Mouse (Mus musculus) cerebellum, adult (tissue): Measurements from ENCODE around the gene Gm6268.

Source experiments
- ATAC-seq: cut with Nextera tagmentation; 2 replicates; pipeline ENCODE4 v1.9.2; 2017; ENCODE audit warnings: mild to moderate bottlenecking, moderate library complexity, mixed read lengths; ENCODE audit not compliant: insufficient number of reproducible peaks, low FRiP score, low TSS enrichment

Gm6268 gene

DNA sequence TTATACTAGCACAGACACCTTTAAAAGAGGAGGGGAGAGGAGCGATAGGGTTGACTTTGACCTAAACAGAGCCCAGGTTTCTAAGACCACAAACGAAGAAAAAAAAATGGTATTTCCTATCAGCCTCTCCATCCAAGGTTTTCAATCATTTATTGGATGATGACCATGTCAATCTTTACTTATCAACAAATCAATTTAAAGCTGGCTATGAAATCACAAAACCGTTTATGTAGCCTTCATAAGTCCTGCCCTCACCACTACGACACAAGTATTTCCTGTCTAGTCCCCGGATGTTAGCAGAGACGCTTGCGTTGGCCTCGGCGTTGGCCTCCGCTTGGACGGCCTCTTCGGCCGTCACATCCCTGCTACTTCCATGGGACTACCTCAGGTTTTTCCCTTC, at the start of gene Gm6268:
Gm6268 (plus strand) TSS at position 301 of the 400 bp plus-strand sequence.
- ATAC-seq: no peak

DNA sequence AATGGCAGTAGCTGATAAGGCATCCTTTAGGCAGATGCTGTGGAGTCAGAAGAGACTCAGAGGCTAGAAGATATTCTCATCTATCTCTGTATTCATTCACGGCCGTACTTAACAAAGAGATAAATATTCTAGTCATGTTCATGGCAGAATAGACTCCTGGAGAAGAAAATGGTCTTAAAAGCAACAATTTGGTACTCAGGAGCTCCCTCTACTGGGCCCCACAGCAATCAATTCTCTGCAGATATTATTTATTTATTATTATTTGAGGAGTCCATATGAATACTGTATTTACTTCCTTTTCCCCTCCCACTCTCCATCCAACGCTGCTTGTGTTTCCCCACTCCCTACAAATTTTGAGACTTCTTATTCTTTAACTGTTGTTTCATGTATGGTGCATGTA, 48.6 kb upstream of the Gm6268 start:
- ATAC-seq: no peak

DNA sequence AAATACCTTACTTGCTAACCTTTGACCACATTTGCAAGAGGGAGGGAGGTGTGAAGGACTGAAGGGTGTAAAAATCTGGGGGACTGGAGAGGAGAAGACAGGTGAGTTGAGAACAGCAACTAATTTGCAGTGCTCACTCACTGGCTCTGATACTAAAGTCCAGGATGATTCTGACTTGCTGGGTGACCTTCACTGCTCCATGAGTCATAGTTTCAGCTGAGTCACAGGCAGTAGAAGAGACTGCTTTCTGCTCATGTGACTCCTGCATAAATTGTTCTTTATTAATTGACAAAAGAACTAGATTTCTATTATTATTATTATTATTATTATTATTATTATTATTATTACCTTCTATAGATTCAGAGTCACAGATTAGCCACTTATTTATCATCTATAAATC, 15.7 kb upstream of the Gm6268 start:
- no peak for ATAC-seq

DNA sequence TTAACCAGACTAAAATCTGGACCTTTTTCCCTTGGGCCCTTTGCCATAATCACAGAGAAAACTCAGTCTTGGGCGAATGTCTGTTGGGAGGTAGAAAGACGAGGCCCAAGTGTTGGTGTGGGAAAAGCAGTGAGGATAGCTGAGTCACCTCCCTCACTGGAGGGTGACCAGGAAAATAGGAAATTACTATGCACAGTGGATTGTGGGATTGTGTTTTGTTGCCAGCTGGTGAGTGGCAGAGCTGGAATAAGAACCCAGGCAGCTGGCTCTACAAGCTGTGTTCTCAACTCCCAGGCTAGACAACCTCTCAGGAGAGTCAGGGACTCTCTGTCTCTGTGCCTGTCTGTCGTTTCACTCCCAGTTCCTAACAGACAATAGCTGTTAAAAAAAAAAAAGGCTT, 11.1 kb upstream of the Gm6268 start:
- ATAC-seq: no peak

DNA sequence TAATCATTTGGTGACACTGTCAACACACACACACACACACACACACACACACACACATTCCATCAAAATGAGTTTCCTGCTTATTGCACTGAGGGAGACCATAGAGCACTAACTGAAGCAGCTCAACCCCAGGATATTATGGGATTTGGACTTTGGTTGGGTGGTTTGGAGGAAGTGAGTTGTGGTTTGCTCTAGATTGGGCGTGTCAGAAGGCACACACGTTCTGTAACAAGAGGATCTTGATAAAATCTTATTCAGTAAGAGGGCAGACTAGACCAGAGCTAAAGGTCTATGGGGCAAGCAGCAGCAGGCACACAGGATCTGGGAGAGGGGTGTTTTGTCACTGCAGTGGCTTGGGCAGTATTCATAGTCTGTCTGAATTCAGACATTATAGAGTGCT, 10.6 kb upstream of the Gm6268 start:
- no peak for ATAC-seq

DNA sequence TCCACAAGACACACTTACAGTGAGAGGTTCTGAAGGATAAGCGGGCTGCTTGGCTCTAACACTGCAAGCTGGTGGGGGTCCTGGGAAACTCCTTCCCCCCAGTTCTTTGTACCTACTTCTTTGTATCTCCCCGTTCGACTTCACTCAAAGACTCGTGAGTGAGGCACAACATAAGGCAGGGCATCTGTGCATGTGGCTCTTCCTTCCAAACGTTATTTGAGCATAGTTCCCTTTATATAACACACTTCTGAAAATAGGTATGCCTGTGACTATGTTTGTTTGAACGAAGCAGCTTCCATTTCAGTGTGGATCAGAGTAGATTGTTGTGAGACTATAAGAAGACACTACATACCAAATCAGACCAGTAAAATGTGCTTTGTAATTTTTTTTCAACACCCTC, 8.4 kb upstream of the Gm6268 start:
- ATAC-seq: no peak

DNA sequence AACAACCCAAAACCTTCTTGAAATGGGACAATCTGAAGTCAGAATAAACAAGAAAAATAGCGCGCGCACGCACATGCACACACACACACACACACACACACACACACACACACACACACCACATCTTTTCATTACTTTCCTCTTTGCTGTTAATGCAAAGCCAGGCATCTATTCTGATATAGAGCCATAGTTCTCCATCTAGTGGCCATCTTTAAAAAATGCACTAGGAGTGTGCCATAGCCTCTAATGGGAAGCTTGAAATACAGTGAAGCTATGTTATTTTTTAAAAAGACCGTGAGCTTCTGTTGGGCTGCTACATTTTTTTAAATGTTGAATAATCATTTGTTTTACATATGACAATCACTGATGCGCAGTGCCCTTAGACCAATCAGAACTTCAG, 7.8 kb upstream of the Gm6268 start:
- ATAC-seq: no peak; the same call in 1 of the 2 replicates

DNA sequence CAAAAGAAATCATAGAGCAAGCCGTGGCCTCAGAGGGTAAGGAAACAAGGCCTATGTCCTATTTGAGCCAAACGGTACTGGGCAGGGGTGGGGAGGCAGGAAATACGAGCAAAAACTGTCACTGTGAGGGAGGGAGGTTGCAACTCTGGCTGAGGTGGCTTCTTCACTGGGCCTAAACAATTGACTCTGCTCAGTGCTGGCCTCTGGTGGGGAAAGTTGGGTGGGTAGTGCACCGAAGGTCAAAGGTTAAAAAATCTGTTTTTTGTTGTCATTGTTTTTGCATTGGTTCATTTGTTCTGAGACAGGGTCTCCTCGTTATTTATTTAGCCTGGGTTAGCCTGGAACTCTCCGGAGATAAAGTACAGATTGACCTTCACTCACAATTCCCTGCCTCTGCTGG, 1.2 kb downstream of the Gm6268 start:
- ATAC-seq: no peak

DNA sequence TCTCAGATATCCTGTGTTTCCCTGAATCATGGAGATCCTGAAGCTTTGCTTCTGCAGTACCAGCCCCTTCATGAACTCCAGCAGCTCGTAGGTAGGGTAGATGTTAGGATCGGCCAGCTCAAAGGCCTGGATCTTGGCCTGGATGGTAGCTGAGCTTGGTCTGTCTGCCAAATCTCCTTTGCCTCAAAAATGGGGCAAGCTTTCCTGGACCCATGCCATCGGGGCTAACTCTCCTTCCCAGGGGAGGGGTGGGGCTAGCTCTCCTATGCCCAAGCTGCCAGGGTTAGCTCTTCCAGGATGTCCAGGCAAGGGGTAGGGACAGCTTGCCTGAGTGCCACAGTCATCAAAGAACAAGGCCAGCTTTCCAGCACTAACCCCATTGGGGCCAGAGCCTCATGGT, 18.1 kb downstream of the Gm6268 start:
- no peak for ATAC-seq

DNA sequence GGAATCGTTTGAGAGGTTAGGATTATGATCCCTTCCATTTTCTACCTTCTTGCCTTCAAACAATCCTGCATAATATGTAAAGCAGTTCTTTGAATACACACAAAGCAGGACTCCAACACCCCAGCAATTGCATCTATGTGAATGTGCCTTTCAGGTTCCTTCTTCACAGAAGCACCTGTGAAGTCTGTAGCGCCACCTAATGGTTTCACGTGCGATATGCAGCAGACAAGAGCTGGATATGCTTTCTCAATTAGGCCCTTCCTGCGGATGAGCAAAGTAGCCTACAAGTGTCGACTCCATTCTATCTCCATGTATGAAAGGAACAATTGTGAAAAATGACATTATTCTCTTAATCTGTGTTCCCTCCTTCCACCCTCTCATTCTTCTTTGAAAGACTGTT, 33.9 kb downstream of the Gm6268 start:
- ATAC-seq: no peak

DNA sequence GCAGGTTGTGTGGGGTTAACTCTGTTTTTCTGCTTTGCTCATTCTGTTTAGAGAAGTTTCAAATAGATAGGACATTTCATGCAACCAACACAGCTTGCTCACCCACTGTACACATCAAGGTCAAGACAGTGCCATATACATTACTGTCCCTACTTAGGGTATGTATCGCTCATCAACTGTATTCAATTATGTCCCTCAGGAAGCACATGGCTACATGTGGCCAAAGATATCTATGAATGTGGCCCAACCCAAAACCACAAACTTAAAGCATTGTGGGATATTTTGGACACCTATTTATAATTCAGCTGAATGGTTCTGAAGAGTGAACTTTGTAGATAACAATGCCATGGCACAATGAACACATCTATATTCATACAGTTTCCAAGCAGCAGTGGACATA, 36.9 kb downstream of the Gm6268 start:
- no peak for ATAC-seq
